Mouse (Mus musculus) neural tube, embryonic 13.5 days (tissue): ENCODE results near the gene Myo1c. TPM values are rescaled to one million over a fixed set of nuclear protein-coding genes. Genes with fewer than 3 reads are reported as not detected.
A peak's percentile ranks its signal among the peaks of the same experiment; 100 is the strongest.

ENCODE experiments used
- ATAC-seq: fragments of 200-750 bp; cut with Nextera tagmentation; 2 replicates; pipeline ENCODE4 v1.8.0; 2017; ENCODE audit warnings: low read depth, mild to moderate bottlenecking, moderate TSS enrichment, moderate library complexity
- H3K27ac ChIP-seq: fragments of 300-500 bp; sonication (generic); replicated peaks from 2 replicates; pipeline ENCODE4 v1.5.1; 2015; ENCODE audit warnings: moderate library complexity, mild to moderate bottlenecking, inconsistent platforms
- H3K27me3 ChIP-seq: fragments of 300-500 bp; sonication (generic); 2 replicates; pipeline ENCODE4 v1.6.1; 2015; ENCODE audit warnings: mild to moderate bottlenecking, inconsistent platforms
- H3K36me3 ChIP-seq: fragments of 300-500 bp; sonication (generic); 2 replicates; pipeline ENCODE4 v1.6.1; 2015; ENCODE audit warnings: mild to moderate bottlenecking, inconsistent platforms
- H3K4me1 ChIP-seq: fragments of 300-500 bp; sonication (generic); replicated peaks from 2 replicates; pipeline ENCODE4 v1.6.1; 2015; ENCODE audit warnings: inconsistent platforms
- H3K4me2 ChIP-seq: fragments of 300-500 bp; sonication (generic); 2 replicates; pipeline ENCODE4 v1.6.1; 2015; ENCODE audit warnings: inconsistent platforms, mild to moderate bottlenecking, moderate library complexity
- H3K4me3 ChIP-seq: fragments of 300-500 bp; sonication (generic); 2 replicates; pipeline ENCODE4 v1.5.1; 2015; ENCODE audit warnings: mild to moderate bottlenecking, inconsistent platforms
- H3K9ac ChIP-seq: fragments of 300-500 bp; sonication (generic); 2 replicates; pipeline ENCODE4 v1.6.1; 2015; ENCODE audit warnings: moderate library complexity, mild to moderate bottlenecking, inconsistent platforms
- H3K9me3 ChIP-seq: fragments of 300-500 bp; sonication (generic); 2 replicates; pipeline ENCODE4 v1.6.1; 2016; ENCODE audit warnings: inconsistent platforms
- WGBS: fragments of 180-500 bp; shearing (Covaris S2); methylation state at CpG from one replicate; pipeline ENCODE4 v1.1.7; 2015; 5-methylcytosine and 5-hydroxymethylcytosine counted together
- polyA plus RNA-seq: library from polyadenylated mRNA; unstranded; fragments of >200 nt; fragmentation: Nextera tagmentation; extraction: Ambion mirVana; gene quantifications from 2 replicates; pipeline ENCODE4 v1.2.1, GENCODE M21; 2015

Myo1c gene
- polyA plus RNA-seq, result 10.7 and 12.9 TPM in 2 replicates

GRCm38 (mm10) chr11:75650311-75650710, at the start of gene Myo1c:
Gene Myo1c (plus strand): TSS chr11:75650504.
- Histone ChIP-seq H3K36me3 (no peaks in the 10 kb centered on the region), H3K9ac (peak within 1 kb of the TSS; percentile 82), H3K27me3 (peaks cover 32% of the 10 kb centered on the region), H3K4me2 (peak within 1 kb of the TSS; percentile 84), H3K27ac (peak within 1 kb of the TSS; percentile 70; the same call in 1 of the 2 replicates), H3K4me3 (peak within 1 kb of the TSS; percentile 56), H3K4me1 (peaks cover 35% of the 10 kb centered on the region), H3K9me3 (no peaks in the 10 kb centered on the region)
- ATAC-seq, result no peak
- 77% methylated on average over 7 of the region's 7 CpGs for WGBS

- no peaks in the 10 kb centered on the region for H3K27me3 ChIP-seq
- no peak overlapping the region for H3K4me2 ChIP-seq
- 91% methylated on average over 5 of the region's 5 CpGs for WGBS
- no peaks in the 10 kb centered on the region for H3K9me3 ChIP-seq
- H3K27ac ChIP-seq, result no peak overlapping the region
- H3K36me3 ChIP-seq, result peaks cover 90% of the 10 kb centered on the region
- H3K4me1 ChIP-seq, result no peaks in the 10 kb centered on the region
- no peak overlapping the region for H3K9ac ChIP-seq
- no peak overlapping the region for H3K4me3 ChIP-seq
- no peak for ATAC-seq
Observed at GRCm38 (mm10) chr11:75604826-75605225, 45.5 kb upstream of the Myo1c start.

GRCm38 (mm10) chr11:75605318-75605717, 45.0 kb upstream of the Myo1c start:
- WGBS, result 69% methylated on average over 1 of the region's 1 CpGs
- Histone ChIP-seq H3K4me2 (no peak overlapping the region), H3K27me3 (no peaks in the 10 kb centered on the region), H3K36me3 (peaks cover 90% of the 10 kb centered on the region), H3K4me3 (no peak overlapping the region), H3K9me3 (no peaks in the 10 kb centered on the region), H3K9ac (no peak overlapping the region), H3K4me1 (no peaks in the 10 kb centered on the region), H3K27ac (no peak overlapping the region)
- ATAC-seq, result no peak

- H3K36me3 ChIP-seq, result peaks cover 90% of the 10 kb centered on the region
- H3K4me2 ChIP-seq, result no peak overlapping the region
- H3K4me3 ChIP-seq, result no peak overlapping the region
- H3K9me3 ChIP-seq, result no peaks in the 10 kb centered on the region
- no peaks in the 10 kb centered on the region for H3K4me1 ChIP-seq
- WGBS, result 92% methylated on average over 5 of the region's 5 CpGs
- no peak for ATAC-seq
- no peak overlapping the region for H3K9ac ChIP-seq
- no peaks in the 10 kb centered on the region for H3K27me3 ChIP-seq
- no peak overlapping the region for H3K27ac ChIP-seq
Observed at GRCm38 (mm10) chr11:75608776-75609175, 41.5 kb upstream of the Myo1c start.

- ATAC-seq, result no peak
- Histone ChIP-seq H3K27ac (no peak overlapping the region), H3K9me3 (no peaks in the 10 kb centered on the region), H3K36me3 (peaks cover 91% of the 10 kb centered on the region), H3K4me3 (no peak overlapping the region), H3K27me3 (no peaks in the 10 kb centered on the region), H3K4me2 (no peak overlapping the region), H3K4me1 (no peaks in the 10 kb centered on the region), H3K9ac (no peak overlapping the region)
- WGBS, result 98% methylated on average over 2 of the region's 2 CpGs
Observed at GRCm38 (mm10) chr11:75610021-75610420, 40.3 kb upstream of the Myo1c start.

- H3K4me1 ChIP-seq, result no peaks in the 10 kb centered on the region
- H3K27ac ChIP-seq, result no peak overlapping the region
- no peak overlapping the region for H3K9ac ChIP-seq
- H3K4me2 ChIP-seq, result no peak overlapping the region
- WGBS, result 91% methylated on average over 1 of the region's 1 CpGs
- H3K9me3 ChIP-seq, result no peaks in the 10 kb centered on the region
- no peak overlapping the region for H3K4me3 ChIP-seq
- H3K36me3 ChIP-seq, result peaks cover 85% of the 10 kb centered on the region
- ATAC-seq, result no peak
- no peaks in the 10 kb centered on the region for H3K27me3 ChIP-seq
Observed at GRCm38 (mm10) chr11:75614769-75615168, 35.5 kb upstream of the Myo1c start.

GRCm38 (mm10) chr11:75615556-75615955, 34.7 kb upstream of the Myo1c start:
- H3K9ac ChIP-seq, result no peak overlapping the region
- H3K27me3 ChIP-seq, result no peaks in the 10 kb centered on the region
- no peak overlapping the region for H3K4me2 ChIP-seq
- WGBS, result 91% methylated on average over 2 of the region's 2 CpGs
- H3K4me3 ChIP-seq, result no peak overlapping the region
- ATAC-seq, result no peak
- H3K27ac ChIP-seq, result no peak overlapping the region
- H3K9me3 ChIP-seq, result no peaks in the 10 kb centered on the region
- peaks cover 85% of the 10 kb centered on the region for H3K36me3 ChIP-seq
- no peaks in the 10 kb centered on the region for H3K4me1 ChIP-seq

- H3K4me1 ChIP-seq, result no peaks in the 10 kb centered on the region
- no peaks in the 10 kb centered on the region for H3K27me3 ChIP-seq
- 90% methylated on average over 5 of the region's 5 CpGs for WGBS
- H3K9me3 ChIP-seq, result no peaks in the 10 kb centered on the region
- H3K9ac ChIP-seq, result no peak overlapping the region
- H3K4me2 ChIP-seq, result no peak overlapping the region
- no peak overlapping the region for H3K4me3 ChIP-seq
- peaks cover 86% of the 10 kb centered on the region for H3K36me3 ChIP-seq
- H3K27ac ChIP-seq, result no peak overlapping the region
- ATAC-seq, result no peak
Observed at GRCm38 (mm10) chr11:75619133-75619532, 31.2 kb upstream of the Myo1c start.

GRCm38 (mm10) chr11:75620136-75620780, 30.0 kb upstream of the Myo1c start:
- 93% methylated on average over 12 of the region's 12 CpGs for WGBS
- H3K27me3 ChIP-seq, result no peaks in the 10 kb centered on the region
- peaks cover 85% of the 10 kb centered on the region for H3K36me3 ChIP-seq
- no peaks in the 10 kb centered on the region for H3K9me3 ChIP-seq
- no peak overlapping the region for H3K4me2 ChIP-seq
- ATAC-seq, result no peak
- no peak overlapping the region for H3K4me3 ChIP-seq
- H3K27ac ChIP-seq, result no peak overlapping the region
- no peaks in the 10 kb centered on the region for H3K4me1 ChIP-seq
- no peak overlapping the region; the same call in 1 of the 2 replicates for H3K9ac ChIP-seq

GRCm38 (mm10) chr11:75621426-75621825, 28.9 kb upstream of the Myo1c start:
- no peak overlapping the region for H3K4me2 ChIP-seq
- no peaks in the 10 kb centered on the region for H3K9me3 ChIP-seq
- peaks cover 90% of the 10 kb centered on the region for H3K36me3 ChIP-seq
- no peak overlapping the region for H3K27ac ChIP-seq
- no peak overlapping the region for H3K4me3 ChIP-seq
- no peaks in the 10 kb centered on the region for H3K4me1 ChIP-seq
- WGBS, result 69% methylated on average over 2 of the region's 2 CpGs
- no peaks in the 10 kb centered on the region for H3K27me3 ChIP-seq
- H3K9ac ChIP-seq, result no peak overlapping the region
- no peak for ATAC-seq

- Histone ChIP-seq H3K4me3 (no peak overlapping the region), H3K4me1 (no peaks in the 10 kb centered on the region), H3K27me3 (no peaks in the 10 kb centered on the region), H3K9ac (no peak overlapping the region), H3K27ac (no peak overlapping the region), H3K36me3 (peaks cover 92% of the 10 kb centered on the region), H3K4me2 (no peak overlapping the region), H3K9me3 (no peaks in the 10 kb centered on the region)
- ATAC-seq, result no peak
- 97% methylated on average over 2 of the region's 2 CpGs for WGBS
Observed at GRCm38 (mm10) chr11:75622588-75623329, 27.5 kb upstream of the Myo1c start.

- H3K4me2 ChIP-seq, result no peak overlapping the region
- no peak for ATAC-seq
Observed at GRCm38 (mm10) chr11:75624102-75624554, 26.2 kb upstream of the Myo1c start.

More at GRCm38 (mm10) chr11:75624102-75624554, 26.2 kb upstream of the Myo1c start:
- H3K4me3 ChIP-seq, result no peak overlapping the region
- H3K9ac ChIP-seq, result no peak overlapping the region
- H3K9me3 ChIP-seq, result no peaks in the 10 kb centered on the region
- H3K27ac ChIP-seq, result peak overlapping the region; percentile 46; the same call in 1 of the 2 replicates
- H3K36me3 ChIP-seq, result peaks cover 89% of the 10 kb centered on the region
- H3K4me1 ChIP-seq, result no peaks in the 10 kb centered on the region
- 60% methylated on average over 2 of the region's 2 CpGs for WGBS
- no peaks in the 10 kb centered on the region for H3K27me3 ChIP-seq
